Mouse (Mus musculus) cerebellum, adult 2 months (tissue): ENCODE measurements around the gene Npc1l1.

Experiments
- CTCF ChIP-seq: fragments of 200-500 bp; IDR thresholded peaks from 2 replicates; pipeline ENCODE4 v1.5.1; 2011; ENCODE audit warnings: low read depth, mild to moderate bottlenecking, control low read depth, low read length, moderate library complexity, borderline replicate concordance; ENCODE audit not compliant: insufficient read depth
- POLR2A ChIP-seq: fragments of 200-500 bp; IDR thresholded peaks from 2 replicates; pipeline ENCODE4 v1.6.1; 2011; ENCODE audit warnings: low read length, control low read depth, borderline replicate concordance; ENCODE audit not compliant: insufficient read depth

DNA sequence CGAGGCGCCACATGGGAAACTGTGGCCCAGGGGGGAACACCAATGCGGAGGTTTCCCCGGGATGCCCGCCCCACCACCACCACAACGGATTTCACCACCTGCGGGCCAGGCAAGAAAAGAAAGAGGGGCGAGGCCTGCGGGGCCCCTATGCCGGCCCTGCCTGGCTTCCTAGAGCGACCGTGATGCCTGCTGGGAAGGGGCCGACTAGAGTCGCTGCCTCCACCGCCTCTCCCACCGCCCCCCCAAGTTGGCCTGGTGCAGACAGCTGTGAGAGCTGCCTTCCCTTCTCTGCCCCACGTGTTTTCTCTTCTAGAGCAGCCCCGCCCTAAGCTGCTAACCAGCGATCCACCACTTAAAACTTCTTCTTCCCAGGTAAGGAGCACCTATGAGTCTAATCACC lies 14.8 kb upstream of the Npc1l1 start:
- TF ChIP-seq CTCF, result no peak
- no peak for TF ChIP-seq POLR2A
